Mouse (Mus musculus): Measurements from ENCODE around the gene 4833439L19Rik.

The 4833439L19Rik gene

DNA sequence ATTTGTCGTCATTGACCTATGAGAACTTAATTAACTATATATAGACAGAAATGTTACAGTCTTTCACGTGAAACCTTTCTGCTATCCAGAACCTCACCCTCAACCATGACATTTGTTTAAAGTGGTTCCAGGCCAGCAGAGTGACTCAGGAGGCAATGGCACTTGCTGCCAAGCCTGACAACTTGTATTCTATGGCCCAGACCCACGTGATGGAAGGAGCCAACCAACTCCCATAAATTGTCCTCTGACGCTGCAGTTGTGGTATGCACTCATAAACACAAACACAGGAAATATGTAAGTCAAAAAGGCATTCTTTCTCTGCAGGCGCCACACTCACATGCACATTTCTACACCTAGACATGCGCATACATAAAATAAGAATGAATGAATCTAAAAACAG, 38.1 kb downstream of the 4833439L19Rik start:
- in situ Hi-C loops (cut with MboI; ENCODE audit: low sequenced_read_pairs), result no loop called here

DNA sequence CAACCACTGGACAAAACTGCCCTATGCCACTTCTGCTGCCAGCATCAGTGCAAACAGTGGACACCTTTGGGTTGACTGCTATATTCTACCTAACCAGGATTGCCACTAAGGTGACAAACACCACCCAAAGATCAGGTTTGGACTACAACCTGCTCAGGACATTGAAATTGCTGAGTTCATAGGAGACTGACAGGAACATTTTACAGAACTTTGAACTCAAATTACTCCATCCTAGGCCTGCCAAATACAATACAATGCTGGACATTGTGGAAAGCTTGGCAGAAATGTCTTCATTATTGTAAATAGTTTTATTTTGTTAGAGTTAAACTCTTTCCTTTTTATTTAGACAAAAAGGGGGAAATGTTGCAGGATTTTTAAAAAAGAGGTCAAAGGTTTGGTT, 44.1 kb downstream of the 4833439L19Rik start:
- in situ Hi-C loops (cut with MboI; ENCODE audit: low sequenced_read_pairs), result no loop called here

DNA sequence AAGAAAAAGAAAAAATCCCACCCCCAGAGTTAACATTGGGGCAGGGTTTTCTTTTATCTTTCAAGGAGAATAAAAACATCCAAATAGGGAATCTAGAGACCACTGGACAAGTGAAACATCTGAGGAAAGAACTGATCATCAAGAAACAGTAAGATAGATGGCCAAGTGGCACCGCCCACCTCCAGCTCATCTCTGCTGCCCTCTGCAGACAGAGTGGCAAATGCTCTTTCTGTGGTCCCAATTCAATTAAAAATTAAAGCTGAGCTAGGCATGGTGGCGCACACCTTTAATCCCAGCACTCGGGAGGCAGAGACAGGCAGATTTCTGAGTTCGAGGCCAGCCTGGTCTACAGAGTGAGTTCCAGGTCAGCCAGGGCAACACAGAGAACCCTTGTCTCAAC, 45.0 kb downstream of the 4833439L19Rik start:
- in situ Hi-C loops (cut with MboI; ENCODE audit: low sequenced_read_pairs), result no loop called here

GRCm38 (mm10) chr13:54505920-54506319, 59.3 kb downstream of the 4833439L19Rik start:
- in situ Hi-C loops (cut with MboI; ENCODE audit: low sequenced_read_pairs), result no loop called here

DNA sequence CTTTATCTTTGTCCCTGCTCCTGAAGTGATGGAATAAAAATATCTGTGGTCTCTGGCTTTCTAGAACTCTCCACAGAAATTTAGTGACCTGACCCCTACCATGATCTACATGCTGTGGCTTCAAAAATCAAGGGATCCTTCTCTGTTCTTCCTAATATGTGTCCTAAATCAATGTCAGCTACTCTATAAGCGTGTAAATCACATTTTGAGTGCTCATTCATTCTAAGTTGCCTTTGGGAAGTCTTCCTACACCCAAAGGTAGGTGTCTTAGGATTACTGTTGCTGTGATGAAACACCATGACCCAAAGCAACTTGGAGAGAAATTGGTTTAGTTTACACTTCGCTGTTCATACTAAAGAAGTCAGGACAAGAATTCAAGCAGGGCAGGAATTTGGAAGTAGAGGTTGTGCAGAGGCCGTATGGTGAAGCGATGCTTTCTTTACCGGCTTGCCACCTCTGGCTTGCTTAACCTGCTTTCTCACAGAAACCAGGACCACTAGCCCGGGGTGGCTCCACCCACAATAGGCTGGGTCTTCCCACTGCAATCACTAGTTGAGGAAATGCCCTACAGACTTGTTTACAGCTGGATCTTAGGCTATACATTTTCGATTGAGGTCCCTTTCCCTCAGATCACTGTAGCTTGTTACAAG, 60.5 kb downstream of the 4833439L19Rik start:
- in situ Hi-C loops (cut with MboI; ENCODE audit: low sequenced_read_pairs), result no loop called here

DNA sequence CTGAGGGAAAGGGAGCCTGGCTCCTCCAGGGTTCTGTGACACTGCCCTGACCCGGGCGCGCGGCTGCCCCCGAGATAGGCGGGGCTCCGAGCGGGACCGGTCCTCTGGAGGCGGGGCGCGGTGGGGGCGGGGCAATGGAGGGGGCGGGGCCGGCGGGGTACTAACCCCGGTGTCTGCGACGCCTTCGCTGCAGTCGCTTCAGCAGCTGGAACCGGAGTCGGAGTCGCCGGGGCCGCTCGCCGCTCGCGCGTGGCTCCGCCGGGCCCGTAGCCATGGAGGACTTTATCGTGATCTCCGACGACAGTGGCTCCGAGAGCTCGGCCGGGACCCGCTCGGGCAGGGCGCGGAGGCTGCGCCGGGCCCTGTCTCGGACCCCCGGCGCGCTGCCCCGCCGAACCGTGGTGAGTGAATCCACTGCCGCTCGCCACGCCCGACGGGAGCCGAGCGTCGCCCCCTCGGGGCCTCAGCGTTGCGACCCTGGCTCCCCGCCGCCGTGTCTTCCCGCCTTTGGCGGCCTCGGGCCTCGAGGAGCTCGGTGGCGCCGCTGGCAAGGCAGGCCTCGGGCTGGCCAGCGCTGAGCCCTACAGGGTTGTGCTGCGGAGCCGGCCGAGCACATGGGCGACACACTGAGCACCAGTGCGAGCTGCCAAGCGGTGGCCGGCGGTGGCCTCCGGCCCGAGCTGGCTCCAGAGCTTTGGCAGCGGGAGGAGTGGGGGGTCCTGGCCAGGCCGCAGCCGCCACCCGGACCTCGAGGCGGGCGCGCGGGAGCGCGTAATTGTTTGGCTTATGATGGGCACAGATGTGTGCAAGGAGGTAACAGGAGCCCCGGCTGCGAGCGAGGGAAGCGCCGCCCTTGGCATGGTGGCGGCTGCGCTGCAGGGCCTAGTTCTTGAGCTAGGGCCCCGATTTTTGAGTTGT, 61.4 kb downstream of the 4833439L19Rik start, which contains the start of gene Simc1:
Gene Simc1, plus strand, starts transcription at position 176 of the 918 bp plus-strand sequence.
- in situ Hi-C loops (cut with MboI; ENCODE audit: low sequenced_read_pairs), result no loop called here

DNA sequence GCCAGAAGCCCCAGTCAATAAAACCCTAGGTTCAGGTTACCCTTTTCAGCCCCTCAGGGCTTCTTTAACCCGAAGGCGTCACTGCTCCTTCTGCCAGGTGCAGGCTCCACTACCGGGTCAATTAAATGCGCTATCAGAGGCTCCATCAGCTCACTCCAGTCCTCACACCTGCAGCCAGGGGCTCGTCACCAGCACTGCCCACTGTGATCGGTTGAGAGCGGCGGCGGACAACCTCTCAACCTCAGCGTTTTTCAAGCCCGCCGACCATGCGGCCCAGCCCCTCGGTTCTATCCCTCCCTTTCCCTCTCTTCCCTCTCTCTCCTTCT, 62.0 kb downstream of the 4833439L19Rik start:
- in situ Hi-C loops (cut with MboI; ENCODE audit: low sequenced_read_pairs), result no loop called here

DNA sequence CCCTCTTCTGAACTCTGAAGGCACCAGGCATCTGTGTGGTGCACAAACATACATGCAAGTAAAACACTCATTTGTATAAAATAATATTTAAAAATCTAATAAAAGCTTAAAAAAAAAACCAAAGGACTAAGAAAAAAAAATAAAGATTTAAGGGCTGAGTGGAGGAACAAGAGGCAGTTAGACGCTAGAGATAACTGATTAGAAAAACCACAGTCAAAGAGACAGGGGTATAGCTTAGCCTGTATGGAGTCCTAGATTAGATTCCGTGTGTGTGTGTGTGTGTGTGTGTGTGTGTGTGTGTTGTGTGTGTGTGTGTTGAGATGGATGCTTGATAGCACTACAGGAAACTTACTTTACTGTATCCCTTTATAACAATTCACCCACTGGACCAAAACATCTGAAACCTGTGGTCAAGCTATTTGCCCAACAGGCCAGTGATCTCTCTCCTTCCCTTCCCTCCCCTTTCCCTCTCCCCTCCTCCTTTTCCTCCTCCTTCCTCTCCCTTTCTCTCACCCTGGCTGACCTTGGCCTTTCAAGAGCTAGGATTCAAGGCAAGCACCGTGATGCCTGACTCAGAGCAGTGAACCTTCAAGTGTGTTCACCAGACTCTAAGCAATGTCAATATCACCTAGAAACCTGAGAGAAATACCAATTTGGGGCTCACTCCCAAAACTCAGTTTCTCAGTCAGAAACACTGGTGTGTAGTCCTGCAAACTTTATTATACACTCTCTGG, 63.1 kb downstream of the 4833439L19Rik start:
- in situ Hi-C loops (cut with MboI; ENCODE audit: low sequenced_read_pairs), result no loop called here

DNA sequence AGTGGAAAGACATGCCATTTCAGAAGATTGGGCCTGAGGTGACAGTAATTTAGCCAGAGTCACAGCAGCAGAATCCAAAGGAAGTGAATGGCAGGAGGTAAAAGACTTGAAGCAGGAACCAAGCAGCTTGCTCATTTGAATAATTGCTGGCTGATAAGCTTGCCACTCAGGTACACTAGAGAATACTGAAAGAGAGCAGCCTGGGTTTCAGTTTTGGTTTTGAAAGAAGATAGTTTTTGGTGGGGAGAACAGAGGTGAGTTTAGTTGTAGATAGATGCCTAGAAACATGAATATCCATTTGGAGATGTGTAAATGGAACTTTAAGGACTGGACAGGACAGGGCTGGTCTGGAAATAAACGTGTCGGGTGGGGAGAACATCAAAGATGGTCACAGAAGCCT, 63.9 kb downstream of the 4833439L19Rik start:
- in situ Hi-C loops (cut with MboI; ENCODE audit: low sequenced_read_pairs), result no loop called here
